Mouse (Mus musculus) lung, embryonic 14.5 days (tissue): ENCODE measurements around the gene Rnf225. TPM values are rescaled to one million over a fixed set of nuclear protein-coding genes. Genes with fewer than 3 reads are reported as not detected.
"Not testable (repeated sequence)": the region's sequence is repeated elsewhere in the genome, so short reads cannot be mapped to it uniquely, and the experiment has no call there.

Experiments used
- ATAC-seq: fragments of 200-750 bp; cut with Nextera tagmentation; 2 replicates; pipeline ENCODE4 v1.8.0; 2017; ENCODE audit warnings: mild to moderate bottlenecking, moderate TSS enrichment, moderate library complexity; ENCODE audit not compliant: insufficient read depth
- DNase-seq: peaks from one replicate; pipeline ENCODE4 v3.0.0-alpha.2; 2015
- H3K27ac ChIP-seq: fragments of 300-500 bp; sonication (generic); 2 replicates; pipeline ENCODE4 v1.5.1; 2014; ENCODE audit warnings: low read depth, mild to moderate bottlenecking, moderate library complexity
- H3K27me3 ChIP-seq: fragments of 300-500 bp; sonication (generic); 2 replicates; pipeline ENCODE4 v1.6.1; 2014; ENCODE audit warnings: low read length, control low read depth; ENCODE audit not compliant: insufficient read depth
- H3K36me3 ChIP-seq: fragments of 300-500 bp; sonication (generic); 2 replicates; pipeline ENCODE4 v1.6.1; 2014; ENCODE audit warnings: control low read depth; ENCODE audit not compliant: insufficient read depth
- H3K4me1 ChIP-seq: fragments of 300-500 bp; sonication (generic); 2 replicates; pipeline ENCODE4 v1.6.1; 2014; ENCODE audit warnings: antibody characterized with exemption, control low read depth; ENCODE audit not compliant: insufficient read depth
- H3K4me2 ChIP-seq: fragments of 300-500 bp; sonication (generic); 2 replicates; pipeline ENCODE4 v1.6.1; 2014; ENCODE audit warnings: mild to moderate bottlenecking
- H3K4me3 ChIP-seq: fragments of 300-500 bp; sonication (generic); 2 replicates; pipeline ENCODE4 v1.5.1; 2014; ENCODE audit warnings: low read depth, low read length
- H3K9ac ChIP-seq: fragments of 300-500 bp; sonication (generic); 2 replicates; pipeline ENCODE4 v1.6.1; 2014
- H3K9me3 ChIP-seq: fragments of 300-500 bp; sonication (generic); 2 replicates; pipeline ENCODE4 v1.6.1; 2016; ENCODE audit warnings: low read depth, low read length, control low read depth
- CTCF ChIP-seq: IDR thresholded peaks from 2 replicates; pipeline ENCODE4 v1.5.1; 2016; ENCODE audit warnings: antibody characterized with exemption, low read depth
- WGBS: fragments of 180-500 bp; shearing (Covaris S2); extraction: QIAGEN DNeasy Blood & Tissue Kit; methylation state at CpG from one replicate; pipeline ENCODE4 v1.1.7; 2014; 5-methylcytosine and 5-hydroxymethylcytosine counted together
- polyA plus RNA-seq: library from polyadenylated mRNA; unstranded; fragments of >200 nt; fragmentation: Nextera tagmentation; extraction: Ambion mirVana; gene quantifications from 2 replicates; pipeline ENCODE4 v1.2.1, GENCODE M21; 2014

Rnf225 gene
- 0.73 and 0.97 TPM in 2 replicates for polyA plus RNA-seq

DNA sequence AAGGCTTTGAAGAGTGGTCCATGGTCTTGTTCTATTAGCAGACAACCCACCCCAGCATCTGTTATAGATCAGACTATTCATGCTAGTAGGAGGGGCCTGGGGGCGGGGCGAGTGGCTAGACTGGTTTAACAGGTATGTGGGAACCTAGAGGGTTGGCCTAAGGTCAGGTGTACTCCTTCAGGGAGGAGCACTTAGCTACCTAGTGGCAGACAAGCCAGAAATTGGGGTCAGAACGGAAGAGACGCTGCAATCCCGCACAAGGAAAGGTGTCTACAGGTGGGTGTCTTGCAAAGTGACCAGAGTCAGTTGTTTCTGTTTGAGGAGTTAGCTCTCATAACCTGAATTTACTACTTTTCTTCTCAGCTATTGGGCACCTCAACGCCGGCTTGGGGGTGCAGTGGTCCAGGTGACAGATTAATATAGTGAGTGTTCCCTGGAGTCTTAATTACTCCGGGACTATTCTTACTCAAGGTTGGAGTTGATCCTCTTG lies at the start of gene Rnf225:
TSS of gene Rnf225 (plus strand) at position 226 of the 490 bp plus-strand sequence.
- DNase-seq: peak; percentile 72
- H3K27ac ChIP-seq: no peak within 1 kb of the TSS
- H3K36me3 ChIP-seq: peaks cover 46% of the 10 kb centered on the region
- H3K27me3 ChIP-seq: 0 out of 2 replicates have a peak, but pooled peaks cover 4% of the 10 kb centered on the region
- peak; percentile 30 for ATAC-seq
- peak within 1 kb of the TSS; percentile 52 for H3K9ac ChIP-seq
- H3K4me3 ChIP-seq: peak within 1 kb of the TSS; percentile 36
- 22% methylated on average over 8 of the region's 8 CpGs for WGBS
- peaks cover 9% of the 10 kb centered on the region for H3K4me1 ChIP-seq
- H3K4me2 ChIP-seq: peak within 1 kb of the TSS; percentile 66
- no peaks in the 10 kb centered on the region for H3K9me3 ChIP-seq
- TF ChIP-seq CTCF: no peak

DNA sequence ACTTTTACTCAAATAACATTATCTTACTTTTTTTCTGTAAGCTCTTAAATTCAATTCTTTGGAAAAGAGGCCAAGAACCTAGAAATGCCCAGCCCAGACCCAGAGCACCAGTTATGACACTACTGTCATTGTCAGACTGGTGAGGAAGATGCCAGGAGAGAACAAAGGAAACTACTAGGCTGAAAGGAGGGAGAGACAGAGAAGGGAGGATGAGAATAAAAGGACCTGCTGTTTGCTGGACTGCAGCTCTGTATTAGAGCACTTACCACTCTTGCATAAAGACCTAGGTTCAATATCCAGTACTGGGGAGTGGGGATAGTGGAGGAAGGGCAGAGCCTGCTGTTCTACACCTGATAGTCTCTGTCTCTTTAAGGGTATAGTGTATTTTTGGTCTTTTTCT lies 47.2 kb upstream of the Rnf225 start:
- DNase-seq (no peak), ATAC-seq (no peak)
- Histone ChIP-seq H3K27me3 (no peaks in the 10 kb centered on the region), H3K4me2 (no peak overlapping the region), H3K9me3 (no peaks in the 10 kb centered on the region), H3K4me3 (no peak overlapping the region), H3K36me3 (peaks cover 7% of the 10 kb centered on the region; the same call in 1 of the 2 replicates), H3K4me1 (0 out of 2 replicates have a peak, but pooled peaks cover 5% of the 10 kb centered on the region), H3K9ac (no peak overlapping the region), H3K27ac (no peak overlapping the region)
- no peak for TF ChIP-seq CTCF

DNA sequence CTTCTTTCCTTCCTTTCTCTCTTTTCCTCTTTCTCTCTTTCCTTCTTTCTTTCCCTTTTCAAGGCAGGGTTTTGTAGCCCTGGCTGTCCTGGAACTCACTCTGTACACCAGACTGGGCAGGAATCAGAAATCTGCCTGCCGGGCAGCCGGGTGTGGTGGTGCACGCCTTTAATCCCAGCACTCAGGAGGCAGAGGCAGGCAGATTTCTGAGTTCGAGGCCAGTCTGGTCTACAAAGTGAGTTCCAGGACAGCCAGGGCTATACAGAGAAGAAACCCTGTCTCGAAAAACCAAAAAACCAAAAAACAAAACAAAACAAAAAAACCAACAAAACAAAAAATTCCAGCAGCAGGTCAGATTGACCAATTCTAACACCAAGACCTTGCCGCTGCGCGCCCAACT lies 46.7 kb upstream of the Rnf225 start:
- DNase-seq, H3K9me3 ChIP-seq, H3K36me3 ChIP-seq, H3K27me3 ChIP-seq, H3K27ac ChIP-seq, H3K9ac ChIP-seq, H3K4me1 ChIP-seq: not testable (repeated sequence)
- Histone ChIP-seq H3K4me3 (peak overlapping the region; percentile 75), H3K4me2 (peak overlapping the region; percentile 85)
- 41% methylated on average over 8 of the region's 8 CpGs for WGBS
- ATAC-seq: peak; percentile 6; the same call in 1 of the 2 replicates

DNA sequence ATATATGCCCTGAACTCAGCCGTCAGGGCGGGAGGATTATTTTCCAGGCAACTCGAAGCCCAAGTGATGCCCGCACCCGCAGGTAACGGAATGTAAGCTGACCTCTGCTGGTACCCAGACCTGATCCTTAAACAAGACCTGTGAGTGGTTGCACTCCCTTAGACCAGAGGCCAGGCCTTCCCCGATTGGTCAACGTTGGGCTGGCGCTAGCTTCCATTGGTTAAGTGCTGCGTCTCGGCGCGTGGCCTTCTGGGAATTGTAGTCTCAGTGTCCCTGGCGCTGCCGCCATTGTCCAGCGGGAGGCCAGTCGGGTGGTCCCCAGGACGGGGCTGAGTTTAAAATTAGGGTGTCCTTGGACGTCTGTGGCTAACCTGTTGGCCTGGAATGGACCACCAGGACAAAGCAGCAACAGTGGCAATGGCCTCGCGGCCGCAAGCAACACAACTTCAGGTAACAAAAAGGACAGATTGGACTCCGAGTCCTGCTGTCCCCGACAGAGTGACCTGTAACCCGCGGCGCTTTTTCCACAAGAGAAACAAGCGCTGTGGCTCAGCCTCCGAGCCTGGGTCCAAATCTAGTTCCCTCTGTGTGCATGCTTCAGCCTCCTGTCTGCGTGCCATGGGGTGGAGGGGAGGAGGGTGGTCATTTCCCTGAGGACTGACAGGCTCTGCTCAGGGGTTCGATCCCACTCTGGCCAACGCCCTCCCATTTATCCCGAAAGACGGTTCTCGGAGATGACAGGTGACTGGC lies 46.1 kb upstream of the Rnf225 start, which contains the start of gene Zfp128:
TSS of gene Zfp128 (plus strand) at position 267 of the 750 bp plus-strand sequence.
- peak; percentile 100 for ATAC-seq
- H3K4me1 ChIP-seq: 0 out of 2 replicates have a peak, but pooled peaks cover 5% of the 10 kb centered on the region
- peak; percentile 98 for DNase-seq
- WGBS: under 1% methylated on average over 35 of the region's 35 CpGs
- H3K4me2 ChIP-seq: peak within 1 kb of the TSS; percentile 85
- H3K4me3 ChIP-seq: peak within 1 kb of the TSS; percentile 75
- H3K27me3 ChIP-seq: no peaks in the 10 kb centered on the region
- no peak within 1 kb of the TSS for H3K27ac ChIP-seq
- 0 out of 2 replicates have a peak, but pooled peaks have one; percentile 26 for TF ChIP-seq CTCF
- peaks cover 15% of the 10 kb centered on the region; the same call in 1 of the 2 replicates for H3K36me3 ChIP-seq
- H3K9me3 ChIP-seq: no peaks in the 10 kb centered on the region
- H3K9ac ChIP-seq: peak within 1 kb of the TSS; percentile 77

DNA sequence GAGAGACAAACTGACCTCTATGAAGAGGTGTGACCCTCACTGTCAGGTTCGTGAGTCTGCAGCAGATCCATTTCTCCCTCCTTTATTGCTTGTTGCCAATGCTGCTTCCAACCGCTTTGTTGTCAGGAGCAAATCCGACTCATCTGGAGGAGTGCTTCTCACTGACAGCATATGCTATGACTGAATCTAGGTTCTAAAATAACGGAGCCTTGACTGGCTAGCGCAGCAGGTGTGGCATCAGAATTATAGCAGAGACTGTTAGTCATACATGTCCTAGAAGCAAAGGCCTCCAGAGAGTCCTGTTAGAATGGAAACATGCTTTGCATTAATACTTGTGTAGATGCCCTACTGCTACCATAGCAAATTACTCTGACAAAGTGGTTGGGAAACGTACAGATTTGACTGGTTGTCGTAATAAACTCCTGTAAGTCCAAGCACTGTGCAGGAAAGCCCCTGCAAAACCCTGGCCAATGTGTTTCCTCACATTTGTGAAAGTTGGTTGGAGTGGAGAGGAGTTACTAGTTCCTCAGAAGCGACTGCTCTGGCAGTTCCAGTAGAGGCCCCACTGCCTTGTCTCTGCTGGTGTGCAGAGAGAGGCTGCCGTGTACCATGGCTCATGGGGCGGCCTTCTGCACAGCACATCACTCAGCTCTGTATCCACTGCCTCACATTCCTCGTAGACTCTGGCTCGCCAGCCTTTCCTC lies 40.5 kb upstream of the Rnf225 start:
- Histone ChIP-seq H3K27me3 (no peaks in the 10 kb centered on the region), H3K4me2 (no peak overlapping the region), H3K4me1 (0 out of 2 replicates have a peak, but pooled peaks cover 1% of the 10 kb centered on the region), H3K27ac (no peak overlapping the region), H3K9me3 (no peaks in the 10 kb centered on the region), H3K4me3 (no peak overlapping the region), H3K9ac (no peak overlapping the region), H3K36me3 (peaks cover 64% of the 10 kb centered on the region)
- no peak for ATAC-seq
- 90% methylated on average over 12 of the region's 12 CpGs for WGBS
- no peak for TF ChIP-seq CTCF
- no peak for DNase-seq

DNA sequence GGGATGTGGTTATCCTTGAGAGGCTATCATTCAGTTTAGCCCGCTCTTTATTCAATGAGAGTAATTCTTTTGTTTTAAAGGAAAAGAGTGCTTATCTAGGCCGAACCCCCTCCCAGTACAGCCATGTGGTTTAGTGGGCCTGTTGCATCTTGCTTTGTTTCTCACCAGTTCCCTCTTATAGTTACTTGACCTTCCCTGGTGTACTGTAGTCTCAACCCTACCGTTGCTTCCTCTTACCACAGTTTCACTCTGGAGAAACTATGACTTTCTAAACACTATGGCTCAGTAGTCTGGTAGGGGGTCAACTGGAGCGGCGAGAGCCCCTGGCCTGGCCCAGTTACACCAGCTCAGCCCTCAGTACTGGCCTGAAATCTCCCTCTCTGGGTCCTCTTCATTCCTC lies 39.6 kb upstream of the Rnf225 start:
- no peak overlapping the region for H3K9ac ChIP-seq
- no peak for TF ChIP-seq CTCF
- peaks cover 68% of the 10 kb centered on the region for H3K36me3 ChIP-seq
- H3K4me2 ChIP-seq: no peak overlapping the region
- DNase-seq: no peak
- no peaks in the 10 kb centered on the region for H3K9me3 ChIP-seq
- H3K27ac ChIP-seq: no peak overlapping the region
- no peaks in the 10 kb centered on the region for H3K27me3 ChIP-seq
- no peaks in the 10 kb centered on the region for H3K4me1 ChIP-seq
- no peak for ATAC-seq
- WGBS: 92% methylated on average over 5 of the region's 5 CpGs
- no peak overlapping the region for H3K4me3 ChIP-seq

DNA sequence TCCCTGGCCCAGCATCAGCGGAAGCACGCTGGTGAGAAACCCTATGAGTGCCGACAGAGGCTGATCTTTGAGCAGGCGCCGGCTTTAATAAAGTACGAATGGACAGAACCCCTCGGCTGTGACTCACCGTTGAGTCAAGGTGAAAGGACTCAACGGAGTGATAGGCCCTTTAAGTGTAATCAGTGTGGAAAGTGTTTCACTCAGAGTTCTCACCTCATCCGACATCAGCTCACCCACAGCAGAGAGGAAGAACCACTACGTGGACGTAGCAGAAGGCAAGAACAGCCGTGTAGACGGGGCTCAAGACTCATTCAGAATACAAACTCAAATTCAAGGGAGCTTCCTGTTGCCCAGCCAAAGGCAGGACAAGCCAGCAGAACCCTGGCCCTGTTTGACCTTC lies 36.3 kb upstream of the Rnf225 start:
- peaks cover 55% of the 10 kb centered on the region for H3K36me3 ChIP-seq
- no peak for ATAC-seq

More for the DNA sequence above, 36.3 kb upstream of the Rnf225 start:
- H3K4me2 ChIP-seq: no peak overlapping the region
- WGBS: 92% methylated on average over 14 of the region's 14 CpGs
- no peaks in the 10 kb centered on the region for H3K27me3 ChIP-seq
- no peak for TF ChIP-seq CTCF
- no peaks in the 10 kb centered on the region for H3K4me1 ChIP-seq
- H3K4me3 ChIP-seq: no peak overlapping the region
- H3K9ac ChIP-seq: no peak overlapping the region
- no peak for DNase-seq
- H3K9me3 ChIP-seq: no peaks in the 10 kb centered on the region
- H3K27ac ChIP-seq: no peak overlapping the region
